Mouse (Mus musculus) stomach, postnatal 0 days (tissue): ENCODE results near the gene Fam25c. TPM values are rescaled to one million over a fixed set of nuclear protein-coding genes. Genes with fewer than 3 reads are reported as not detected.

Experiments used
- ATAC-seq: fragments of 200-750 bp; cut with Nextera tagmentation; 2 replicates; pipeline ENCODE4 v1.8.0; 2017; ENCODE audit not compliant: low FRiP score, low TSS enrichment
- DNase-seq: peaks from one replicate; pipeline ENCODE4 v3.0.0-alpha.2; 2016; ENCODE audit warnings: low spot score
- H3K27ac ChIP-seq: fragments of 300-500 bp; sonication (generic); replicated peaks from 2 replicates; pipeline ENCODE4 v1.5.1; 2014; ENCODE audit warnings: mild to moderate bottlenecking, control low read depth
- H3K27me3 ChIP-seq: fragments of 300-500 bp; sonication (generic); 2 replicates; pipeline ENCODE4 v1.6.1; 2014; ENCODE audit warnings: low read length; ENCODE audit not compliant: control insufficient read depth, insufficient read depth
- H3K36me3 ChIP-seq: fragments of 300-500 bp; sonication (generic); 2 replicates; pipeline ENCODE4 v1.6.1; 2014; ENCODE audit warnings: low read length, mixed read lengths; ENCODE audit not compliant: control insufficient read depth, insufficient read depth
- H3K4me1 ChIP-seq: fragments of 300-500 bp; sonication (generic); replicated peaks from 2 replicates; pipeline ENCODE4 v1.6.1; 2014; ENCODE audit warnings: antibody characterized with exemption; ENCODE audit not compliant: control insufficient read depth, insufficient read depth
- H3K4me2 ChIP-seq: fragments of 300-500 bp; sonication (generic); replicated peaks from 2 replicates; pipeline ENCODE4 v1.6.1; 2014; ENCODE audit warnings: low read depth, mild to moderate bottlenecking, control low read depth, moderate library complexity
- H3K4me3 ChIP-seq: fragments of 300-500 bp; sonication (generic); 2 replicates; pipeline ENCODE4 v1.5.1; 2014; ENCODE audit warnings: low read depth, low read length, control low read depth
- H3K9ac ChIP-seq: fragments of 300-500 bp; sonication (generic); 2 replicates; pipeline ENCODE4 v1.6.1; 2014; ENCODE audit warnings: mild to moderate bottlenecking, low read length, control low read depth, mixed read lengths
- H3K9me3 ChIP-seq: fragments of 300-500 bp; sonication (generic); 2 replicates; pipeline ENCODE4 v1.6.1; 2016; ENCODE audit warnings: low read length; ENCODE audit not compliant: control insufficient read depth
- CTCF ChIP-seq: IDR thresholded peaks from 2 replicates; pipeline ENCODE4 v1.5.1; 2016; ENCODE audit warnings: antibody characterized with exemption, low read depth, mild to moderate bottlenecking, moderate library complexity
- EP300 ChIP-seq: optimal IDR thresholded peaks from 2 replicates; pipeline ENCODE3; 2016; ENCODE audit warnings: antibody characterized with exemption
- WGBS: fragments of 180-500 bp; shearing (Covaris S2); extraction: QIAGEN DNeasy Blood & Tissue Kit; methylation state at CpG from one replicate; pipeline ENCODE4 v1.1.7; 2014; 5-methylcytosine and 5-hydroxymethylcytosine counted together
- polyA plus RNA-seq: library from polyadenylated mRNA; unstranded; fragments of >200 nt; fragmentation: Nextera tagmentation; extraction: Ambion mirVana; gene quantifications from 2 replicates; pipeline ENCODE4 v1.2.1, GENCODE M21; 2015

Fam25c gene
- polyA plus RNA-seq, 1 experiment from 2014 or later = 793 TPM

- ATAC-seq (no peak), DNase-seq (no peak)
- Histone ChIP-seq H3K9ac (no peak overlapping the region), H3K27ac (no peak overlapping the region), H3K4me1 (0 out of 2 replicates have a peak, but pooled peaks cover 2% of the 10 kb centered on the region), H3K36me3 (no peaks in the 10 kb centered on the region), H3K4me2 (no peak overlapping the region), H3K9me3 (no peaks in the 10 kb centered on the region), H3K27me3 (no peaks in the 10 kb centered on the region), H3K4me3 (no peak overlapping the region)
- no peak for TF ChIP-seq EP300
- no peak for TF ChIP-seq CTCF
- WGBS = 76% methylated on average over 4 of the region's 4 CpGs
Measured at GRCm38 (mm10) chr14:34309266-34309665, 46.0 kb downstream of the Fam25c start.

- Histone ChIP-seq H3K9me3 (no peaks in the 10 kb centered on the region), H3K4me3 (no peak overlapping the region), H3K4me1 (no peaks in the 10 kb centered on the region), H3K27me3 (no peaks in the 10 kb centered on the region), H3K9ac (no peak overlapping the region), H3K36me3 (no peaks in the 10 kb centered on the region), H3K4me2 (no peak overlapping the region), H3K27ac (no peak overlapping the region)
- ATAC-seq = no peak
- 41% methylated on average over 5 of the region's 5 CpGs for WGBS
- no peak for DNase-seq
- no peak for TF ChIP-seq EP300
- TF ChIP-seq CTCF = no peak
Measured at GRCm38 (mm10) chr14:34303265-34303680, 52.0 kb downstream of the Fam25c start.

- H3K9ac ChIP-seq = no peak overlapping the region
- H3K4me2 ChIP-seq = no peak overlapping the region
- TF ChIP-seq EP300 = no peak
- no peak for TF ChIP-seq CTCF
- H3K27ac ChIP-seq = no peak overlapping the region
- H3K4me3 ChIP-seq = no peak overlapping the region
- H3K9me3 ChIP-seq = no peaks in the 10 kb centered on the region
- no peaks in the 10 kb centered on the region for H3K27me3 ChIP-seq
- ATAC-seq (no peak), DNase-seq (no peak)
- H3K36me3 ChIP-seq = no peaks in the 10 kb centered on the region
- H3K4me1 ChIP-seq = no peaks in the 10 kb centered on the region
- 69% methylated on average over 5 of the region's 5 CpGs for WGBS
Measured at GRCm38 (mm10) chr14:34302681-34303242, 52.5 kb downstream of the Fam25c start.

Other genes with a start within 250 kb of the Fam25c start
- gene Npy4r, start 202.9 kb downstream of the Fam25c start, polyA plus RNA-seq = 0.22 and 0.24 TPM in 2 replicates
- 0.12 and 0.46 TPM in 2 replicates for gene Gprin2, start 153.8 kb downstream of the Fam25c start, polyA plus RNA-seq
- 1.0 and 1.5 TPM in 2 replicates for gene Syt15, start 135.8 kb downstream of the Fam25c start, polyA plus RNA-seq
- gene Shld2, start 44.9 kb downstream of the Fam25c start, polyA plus RNA-seq = 4.1 TPM in 2 replicates
- gene Glud1, start 44.7 kb downstream of the Fam25c start, polyA plus RNA-seq = 48.8 and 49.4 TPM in 2 replicates
- gene Sncg, start 19.4 kb upstream of the Fam25c start, polyA plus RNA-seq = 29.0 and 29.7 TPM in 2 replicates
- 4.1 TPM in 2 replicates for gene Mmrn2, start 20.0 kb upstream of the Fam25c start, polyA plus RNA-seq
- 27.0 and 29.0 TPM in 2 replicates for gene Bmpr1a, start 147.9 kb upstream of the Fam25c start, polyA plus RNA-seq
- not detected in 2 replicates for gene 9230112D13Rik, start 167.4 kb upstream of the Fam25c start, polyA plus RNA-seq
- gene Ldb3, start 233.2 kb upstream of the Fam25c start, polyA plus RNA-seq = 1.6 and 1.7 TPM in 2 replicates
- gene Opn4, start 244.7 kb upstream of the Fam25c start, polyA plus RNA-seq = not detected in 2 replicates